Mouse (Mus musculus) cerebellum, adult 8-10 months (tissue): ENCODE measurements around the gene Inpp4b.
"Not testable (repeated sequence)": the region's sequence is repeated elsewhere in the genome, so short reads cannot be mapped to it uniquely, and the experiment has no call there.

Experiments used
- DNase-seq: peaks from one replicate; pipeline ENCODE4 v3.0.0; 2022

Inpp4b gene

DNA sequence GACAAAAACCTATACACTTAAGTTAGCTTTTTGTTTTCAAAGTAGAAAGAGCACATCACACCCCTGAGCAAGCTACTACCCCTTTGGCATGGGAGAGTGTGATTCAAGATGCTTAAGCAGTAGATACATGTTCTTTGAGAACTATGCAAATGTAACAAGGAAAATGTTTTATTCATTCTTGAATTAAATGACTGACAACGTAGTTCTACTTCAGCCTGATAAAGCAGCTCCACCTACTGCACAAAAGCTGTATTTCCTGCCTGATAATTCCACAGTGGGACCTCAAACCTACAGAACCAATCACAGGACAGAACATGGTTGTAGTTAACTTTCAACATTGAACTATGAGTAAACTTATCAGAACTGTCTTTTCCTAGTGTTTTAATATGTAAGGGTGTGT is 686.5 kb downstream of the Inpp4b start:
- DNase-seq: peak; percentile 37

DNA sequence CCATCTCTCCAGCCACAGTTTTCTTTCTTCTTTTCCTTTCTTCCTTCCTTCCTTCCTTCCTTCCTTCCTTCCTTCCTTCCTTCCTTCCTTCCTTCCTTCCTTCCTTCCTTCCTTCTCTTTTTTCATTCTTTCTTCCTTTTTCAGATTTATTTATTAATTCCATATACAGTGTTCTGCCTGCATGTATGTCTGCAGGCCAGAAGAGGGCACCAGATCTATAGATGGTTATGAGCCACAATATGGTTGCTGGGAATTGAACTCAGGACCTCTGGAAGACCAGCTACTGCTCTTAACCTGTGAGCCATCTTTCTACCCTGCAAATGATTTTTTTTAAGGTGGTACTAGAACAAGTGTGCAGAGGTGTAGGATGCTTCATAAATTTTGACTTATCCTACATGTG is 689.7 kb downstream of the Inpp4b start:
- not testable (repeated sequence) for DNase-seq

DNA sequence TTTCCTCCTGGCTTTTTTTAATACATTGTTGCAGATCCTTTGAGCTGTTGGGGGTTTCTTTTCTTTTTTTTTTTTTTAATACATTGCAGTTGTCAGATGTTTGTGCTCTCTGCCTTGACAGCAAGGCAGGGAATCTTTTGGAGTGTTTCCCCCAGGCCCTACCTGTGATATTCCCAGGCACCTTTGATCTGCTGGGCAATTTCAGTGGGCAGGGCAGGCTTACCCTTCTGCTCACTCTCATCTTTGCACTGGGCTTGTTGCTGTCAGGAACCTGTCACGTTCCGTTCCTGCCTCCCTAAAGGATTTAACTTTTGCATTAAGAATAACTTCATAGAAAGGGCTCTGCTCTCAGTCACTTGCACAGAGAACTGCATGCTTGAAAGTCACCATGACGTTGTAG is 711.7 kb downstream of the Inpp4b start:
- no peak for DNase-seq

DNA sequence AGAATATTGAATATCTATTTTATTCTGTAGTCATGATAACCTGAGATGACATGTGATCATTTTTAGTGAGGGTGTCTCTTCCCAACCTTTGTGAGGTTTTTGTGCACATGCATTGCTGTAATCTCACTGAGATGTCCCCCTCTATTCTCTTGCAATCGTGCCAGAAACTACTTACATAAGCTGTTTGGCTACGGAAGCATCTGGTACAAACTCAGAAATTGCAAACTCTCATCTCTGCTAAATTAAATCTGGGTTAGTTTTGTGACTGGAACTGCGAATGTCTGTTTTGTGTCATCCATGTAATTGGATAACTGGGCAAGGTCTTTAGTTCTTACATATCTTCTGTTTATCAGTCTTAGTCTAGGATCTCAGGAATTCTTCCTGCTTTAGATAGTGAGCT is 725.3 kb downstream of the Inpp4b start:
- no peak for DNase-seq

DNA sequence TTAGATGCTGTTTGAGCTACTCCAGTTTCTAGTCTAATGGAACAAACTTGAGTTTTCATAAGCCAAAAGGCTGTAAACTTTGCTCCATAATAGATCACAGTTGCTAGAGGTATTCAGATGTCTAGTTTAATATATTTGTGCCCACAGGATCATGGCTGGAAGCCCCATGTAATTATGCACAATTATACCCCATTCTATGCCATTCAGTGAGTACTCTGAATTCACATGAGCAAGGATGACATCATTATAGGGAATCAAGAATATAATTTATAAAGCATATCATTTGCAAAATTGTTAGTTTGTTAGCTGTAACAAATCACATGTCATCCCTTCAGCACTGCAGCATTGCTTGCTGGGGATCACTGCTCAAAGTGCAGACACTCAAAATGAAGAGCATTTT is 736.9 kb downstream of the Inpp4b start:
- DNase-seq: no peak

DNA sequence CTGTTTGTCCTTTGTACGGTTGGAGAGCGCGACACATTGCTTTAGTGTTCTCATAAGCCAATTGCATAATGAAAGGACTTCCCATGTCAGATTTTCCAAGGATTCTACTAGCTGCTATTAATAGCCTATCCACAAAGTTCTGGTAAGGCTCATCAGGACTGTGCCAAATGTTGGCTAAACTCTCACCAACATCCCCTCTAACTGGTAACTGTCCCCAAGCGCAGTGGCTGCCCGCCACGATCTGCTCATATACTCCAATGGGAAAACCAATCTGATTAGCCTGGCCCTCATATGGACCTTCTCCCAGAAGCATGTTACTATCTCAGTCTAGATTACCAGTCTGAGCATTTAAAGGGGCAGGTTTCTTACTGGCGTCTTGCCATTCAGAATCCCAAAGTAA is 744.3 kb downstream of the Inpp4b start:
- DNase-seq: not testable (repeated sequence)

DNA sequence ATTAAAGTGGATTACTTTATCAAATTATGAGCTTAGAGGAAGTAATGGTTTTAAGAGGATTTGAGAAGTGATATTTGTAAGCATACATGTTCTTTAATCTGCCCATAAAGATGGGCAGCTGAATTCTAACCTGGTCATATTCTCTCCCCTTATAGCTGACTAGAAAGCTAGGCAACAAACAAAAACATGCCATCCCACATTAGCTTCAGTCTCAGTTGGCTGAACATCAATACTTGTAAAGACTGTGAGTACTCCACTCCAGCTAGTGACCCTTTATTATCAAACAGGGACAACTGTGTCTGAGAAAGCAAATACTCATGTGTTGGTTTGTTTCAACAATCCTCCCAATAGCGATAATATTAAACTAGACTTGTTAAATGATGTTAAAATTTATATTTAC is 748.5 kb downstream of the Inpp4b start:
- DNase-seq: no peak

DNA sequence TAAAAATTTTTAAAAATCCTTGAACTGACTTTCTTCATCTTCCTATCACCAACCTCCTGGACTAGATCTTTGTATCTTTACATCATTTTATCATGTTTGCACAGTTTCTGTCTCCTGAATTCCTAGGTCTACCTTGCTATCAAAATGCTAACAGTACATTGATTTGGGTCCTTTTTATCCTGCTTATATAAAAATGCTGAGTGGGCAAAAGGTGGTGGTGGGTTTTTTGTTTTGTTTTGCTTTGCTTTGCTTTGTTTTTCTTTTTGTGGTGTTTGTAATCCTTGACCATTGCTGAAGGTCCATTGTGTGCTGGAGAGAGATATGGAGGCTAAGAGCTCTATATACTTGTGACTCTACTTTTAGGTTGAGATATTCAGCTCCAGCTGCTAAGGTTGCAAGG is 750.9 kb downstream of the Inpp4b start:
- no peak for DNase-seq

DNA sequence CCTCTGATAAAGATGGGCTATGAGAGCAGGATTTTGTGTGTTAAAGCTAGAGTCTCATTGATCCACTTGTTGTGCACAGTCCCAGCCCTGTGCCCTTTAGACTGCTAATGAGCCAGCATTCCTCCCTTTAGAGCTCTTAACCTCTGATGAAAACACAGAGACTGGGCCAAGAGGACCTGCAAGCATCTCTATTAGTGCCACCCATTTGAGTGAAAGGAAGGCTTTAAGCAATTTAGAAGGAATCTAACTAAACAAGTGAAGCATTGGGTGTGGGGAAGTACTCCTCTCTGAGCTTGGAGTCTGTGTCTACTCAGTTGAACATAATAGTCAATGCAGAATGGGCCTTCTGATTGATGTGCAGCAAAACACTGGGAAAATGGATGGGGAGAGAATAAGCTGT is 762.2 kb downstream of the Inpp4b start:
- no peak for DNase-seq

DNA sequence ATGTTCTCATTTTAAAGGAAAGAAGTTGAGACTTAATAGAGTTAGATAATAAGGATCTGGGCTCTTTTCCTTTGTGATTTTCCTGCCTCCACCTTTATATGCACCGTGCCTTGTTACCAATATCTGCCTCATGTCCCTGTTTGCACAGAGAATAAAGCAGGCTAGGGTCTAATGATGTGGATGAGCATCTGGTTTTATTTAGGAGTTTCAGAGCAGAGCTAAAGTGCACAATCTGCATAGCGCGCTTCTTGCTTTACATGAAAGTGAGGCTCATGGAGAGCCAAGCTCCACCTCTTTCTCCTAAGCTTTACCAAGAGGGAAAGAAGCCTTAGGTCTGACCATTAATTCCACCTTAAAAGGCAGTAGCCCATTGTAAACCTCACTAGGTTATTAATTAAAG is 763.8 kb downstream of the Inpp4b start:
- no peak for DNase-seq

DNA sequence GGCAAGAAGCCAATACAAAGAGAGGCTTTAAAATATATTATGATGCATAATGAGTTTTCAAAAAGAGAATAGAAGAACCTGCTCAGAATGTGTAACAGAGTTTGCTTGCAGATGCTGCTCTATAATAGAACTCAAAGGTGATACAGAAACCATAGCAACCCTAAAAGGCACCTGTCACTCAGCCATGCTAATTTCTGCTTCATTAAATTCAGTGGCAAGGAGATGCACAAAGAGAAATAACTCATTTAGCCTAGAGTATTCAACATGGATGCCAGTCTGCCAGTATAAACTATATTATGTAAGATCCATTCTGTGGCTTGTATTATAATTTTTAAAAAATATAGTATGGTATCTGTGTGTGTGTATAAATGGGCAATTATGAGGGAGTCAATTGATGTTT is 807.9 kb downstream of the Inpp4b start:
- no peak for DNase-seq

DNA sequence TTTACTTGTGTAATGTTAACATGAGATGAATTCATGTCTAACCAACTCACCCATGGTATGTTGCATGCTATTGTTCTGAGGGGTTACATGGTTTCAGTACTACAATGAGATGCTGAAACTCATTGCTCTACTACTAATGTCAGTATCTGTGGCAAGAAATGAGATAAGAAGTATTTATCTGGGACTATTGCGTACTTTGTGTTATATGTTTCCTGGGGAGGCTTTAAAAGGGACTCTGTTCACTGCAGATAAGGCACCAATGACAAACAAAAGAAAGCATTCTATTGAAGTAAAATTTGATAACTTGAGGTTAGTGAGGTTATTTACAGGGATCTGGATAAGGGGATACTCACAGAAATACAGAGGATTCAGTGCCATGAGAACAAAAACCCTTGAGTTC is 815.6 kb downstream of the Inpp4b start:
- no peak for DNase-seq
